In the genomic region with DNA sequence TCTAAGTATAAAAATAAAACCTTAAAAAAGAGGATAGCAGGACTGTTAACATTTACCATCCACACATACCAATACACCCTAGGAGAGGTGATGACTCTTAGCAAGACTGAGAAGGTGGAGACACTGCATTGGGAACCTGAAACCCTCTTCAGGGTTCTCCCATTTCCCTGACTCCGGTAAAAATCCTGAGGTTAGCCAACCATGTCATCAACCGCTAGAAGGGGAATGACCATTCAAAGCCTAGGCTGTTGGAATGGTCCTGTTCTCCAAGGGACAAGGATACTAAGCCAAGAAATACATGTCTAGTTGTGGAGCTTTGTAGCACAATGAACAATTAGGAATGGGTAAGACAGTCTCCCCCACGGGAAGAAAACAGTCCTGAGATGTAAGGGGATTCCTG, we compare ENCODE assay signal across 26 mouse cellular contexts.
"Had no signal": no experiment of that assay in that cellular context is flagged by ENCODE, and none has a peak within 500 bp of the region (broad histone marks: within the 10 kb centered on the region; RNA-seq: fewer than 3 reads in every experiment).

No protein-coding gene starts in this region.

- ATAC-seq: forebrain, embryonic 13.5 days; forebrain, embryonic 14.5 days; forebrain, embryonic 15.5 days; forebrain, embryonic 16.5 days; forebrain, postnatal 0 days had no signal

- H3K27ac ChIP-seq: embryonic facial prominence, embryonic 10.5 days; embryonic facial prominence, embryonic 12.5 days; embryonic facial prominence, embryonic 13.5 days; embryonic facial prominence, embryonic 15.5 days; forebrain, embryonic 10.5 days; forebrain, embryonic 12.5 days; forebrain, embryonic 13.5 days; forebrain, embryonic 15.5 days; gastrocnemius, adult 2 months; heart, embryonic 10.5 days had no signal

- H3K4me1 ChIP-seq: forebrain, embryonic 12.5 days; forebrain, embryonic 13.5 days; forebrain, embryonic 15.5 days; heart, embryonic 10.5 days had no signal

- H3K36me3 ChIP-seq: embryonic facial prominence, embryonic 10.5 days; embryonic facial prominence, embryonic 12.5 days; embryonic facial prominence, embryonic 13.5 days; embryonic facial prominence, embryonic 15.5 days; forebrain, embryonic 10.5 days; forebrain, embryonic 12.5 days; forebrain, embryonic 15.5 days; heart, embryonic 10.5 days had no signal

- H3K4me3 ChIP-seq: embryonic facial prominence, embryonic 10.5 days; embryonic facial prominence, embryonic 12.5 days; embryonic facial prominence, embryonic 13.5 days; embryonic facial prominence, embryonic 15.5 days; erythroblast, embryonic 14.5 days; forebrain, embryonic 10.5 days; forebrain, embryonic 12.5 days; forebrain, embryonic 13.5 days; forebrain, embryonic 15.5 days; gastrocnemius, adult 2 months; heart, embryonic 10.5 days had no signal

- H3K9ac ChIP-seq: embryonic facial prominence, embryonic 12.5 days; embryonic facial prominence, embryonic 13.5 days; embryonic facial prominence, embryonic 15.5 days; forebrain, embryonic 12.5 days; forebrain, embryonic 13.5 days; forebrain, embryonic 15.5 days; forebrain, postnatal 0 days had no signal

- H3K27me3 ChIP-seq: embryonic facial prominence, embryonic 12.5 days; embryonic facial prominence, embryonic 13.5 days; embryonic facial prominence, embryonic 15.5 days; forebrain, embryonic 13.5 days; forebrain, embryonic 15.5 days had no signal

- DNase-seq: cerebellum, adult 8-10 months; cerebellum, adult 9-10 months; cerebellum, adult 9-11 months; cerebellum, postnatal 14 days; cerebellum, postnatal 25 days; cerebellum, postnatal 36 days; embryo, embryonic 11 days; forebrain, postnatal 0 days; gastrocnemius, adult 2 months; gastrocnemius, postnatal 10 days; gastrocnemius, postnatal 14 days; gastrocnemius, postnatal 25 days; gastrocnemius, postnatal 36 days; heart, adult 18-20 months had no signal
